Mouse (Mus musculus): Measurements from ENCODE around the gene Stk38. TPM values are rescaled to one million over a fixed set of nuclear protein-coding genes. Genes with fewer than 3 reads are reported as not detected.

Gene Stk38
- polyA plus RNA-seq, 1 experiment = 4.2 TPM

- no peak overlapping the region for H3K4me3 ChIP-seq (replicated peaks)
- no peaks in the 10 kb centered on the region for H3K36me3 ChIP-seq (ENCODE audit: control insufficient read depth)
- TF ChIP-seq GATA1 (IDR thresholded peaks at IDR 0.05; ENCODE audit: low read length) (no peak), TAL1 (IDR thresholded peaks at IDR 0.05; ENCODE audit: low read length) (no peak)
- H3K9me3 ChIP-seq (ENCODE audit: control insufficient read depth, low read length) = no peaks in the 10 kb centered on the region
- H3K27me3 ChIP-seq (ENCODE audit: control insufficient read depth) = peaks cover 9% of the 10 kb centered on the region
- peaks cover 19% of the 10 kb centered on the region for H3K4me1 ChIP-seq (ENCODE audit: control insufficient read depth)
These were observed 10.6 kb upstream of the Stk38 start for GRCm38 (mm10) chr17:29018292-29018984.

DNA sequence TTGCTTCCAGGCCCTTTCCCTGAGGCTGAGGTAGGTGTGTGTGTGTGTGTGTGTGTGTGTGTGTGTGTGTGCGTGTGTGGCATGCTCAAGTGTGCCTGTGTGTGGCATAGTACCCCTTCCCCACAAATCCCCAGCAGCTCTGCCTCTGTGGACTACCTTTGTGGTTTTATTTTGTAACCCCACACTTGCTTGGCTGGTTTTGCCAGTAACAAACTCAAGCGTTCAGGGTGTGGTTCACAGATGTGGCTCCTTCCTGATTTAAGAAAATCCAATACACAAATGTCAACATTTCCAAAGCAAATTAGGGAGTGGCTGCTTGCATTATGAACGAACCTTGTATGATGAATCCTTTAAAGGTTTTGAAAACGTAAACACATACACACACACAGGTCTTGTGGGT, 8.9 kb upstream of the Stk38 start:
- Histone ChIP-seq H3K27me3 (ENCODE audit: control insufficient read depth) (no peaks in the 10 kb centered on the region), H3K36me3 (ENCODE audit: control insufficient read depth) (no peaks in the 10 kb centered on the region), H3K4me3 (replicated peaks) (no peak overlapping the region), H3K4me1 (ENCODE audit: control insufficient read depth) (peaks cover 15% of the 10 kb centered on the region), H3K9me3 (ENCODE audit: control insufficient read depth, low read length) (no peaks in the 10 kb centered on the region)
- TF ChIP-seq TAL1 (IDR thresholded peaks at IDR 0.05; ENCODE audit: low read length) = no peak
- no peak for TF ChIP-seq GATA1 (IDR thresholded peaks at IDR 0.05; ENCODE audit: low read length)

DNA sequence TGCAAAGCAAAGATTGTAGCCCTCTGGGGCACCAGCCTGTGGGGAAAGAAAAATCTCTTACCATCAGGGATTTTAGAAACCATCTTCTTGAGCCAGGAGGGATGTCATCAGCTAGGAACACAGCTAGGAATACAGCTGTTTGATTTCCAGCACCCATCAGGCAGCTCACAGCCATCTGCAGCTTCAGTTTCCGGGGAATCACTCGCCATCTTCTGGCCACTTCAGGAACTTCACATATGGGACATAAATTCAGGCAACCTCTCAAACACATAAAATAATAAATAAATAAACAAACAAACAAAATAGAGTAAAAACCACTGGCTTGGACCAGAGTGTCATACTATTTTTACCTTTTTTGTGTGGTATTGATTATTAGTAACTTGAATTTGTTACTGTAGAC, 7.8 kb upstream of the Stk38 start:
- Histone ChIP-seq H3K9me3 (ENCODE audit: control insufficient read depth, low read length) (no peaks in the 10 kb centered on the region), H3K4me3 (replicated peaks) (no peak overlapping the region), H3K36me3 (ENCODE audit: control insufficient read depth) (no peaks in the 10 kb centered on the region), H3K4me1 (ENCODE audit: control insufficient read depth) (peaks cover 13% of the 10 kb centered on the region), H3K27me3 (ENCODE audit: control insufficient read depth) (no peaks in the 10 kb centered on the region)
- no peak for TF ChIP-seq GATA1 (IDR thresholded peaks at IDR 0.05; ENCODE audit: low read length)
- TF ChIP-seq TAL1 (IDR thresholded peaks at IDR 0.05; ENCODE audit: low read length) = no peak

GRCm38 (mm10) chr17:29014235-29014634, 6.4 kb upstream of the Stk38 start:
- Histone ChIP-seq H3K9me3 (ENCODE audit: control insufficient read depth, low read length) (no peaks in the 10 kb centered on the region), H3K36me3 (ENCODE audit: control insufficient read depth) (no peaks in the 10 kb centered on the region), H3K27me3 (ENCODE audit: control insufficient read depth) (no peaks in the 10 kb centered on the region), H3K4me3 (replicated peaks) (no peak overlapping the region), H3K4me1 (ENCODE audit: control insufficient read depth) (peaks cover 7% of the 10 kb centered on the region)
- TF ChIP-seq TAL1 (IDR thresholded peaks at IDR 0.05; ENCODE audit: low read length) (no peak), GATA1 (IDR thresholded peaks at IDR 0.05; ENCODE audit: low read length) (no peak)

- Histone ChIP-seq H3K4me3 (replicated peaks) (no peak overlapping the region), H3K4me1 (ENCODE audit: control insufficient read depth) (peaks cover 35% of the 10 kb centered on the region), H3K36me3 (ENCODE audit: control insufficient read depth) (peaks cover 5% of the 10 kb centered on the region), H3K9me3 (ENCODE audit: control insufficient read depth, low read length) (no peaks in the 10 kb centered on the region), H3K27me3 (ENCODE audit: control insufficient read depth) (no peaks in the 10 kb centered on the region)
- TF ChIP-seq TAL1 (IDR thresholded peaks at IDR 0.05; ENCODE audit: low read length) (no peak), GATA1 (IDR thresholded peaks at IDR 0.05; ENCODE audit: low read length) (no peak)
These were observed 1.4 kb upstream of the Stk38 start for GRCm38 (mm10) chr17:29009181-29009580.

- peak overlapping the region; percentile 89 for H3K4me3 ChIP-seq (replicated peaks)
- H3K4me1 ChIP-seq (ENCODE audit: control insufficient read depth) = peaks cover 40% of the 10 kb centered on the region
- H3K9me3 ChIP-seq (ENCODE audit: control insufficient read depth, low read length) = no peaks in the 10 kb centered on the region
- TF ChIP-seq TAL1 (IDR thresholded peaks at IDR 0.05; ENCODE audit: low read length) (no peak), GATA1 (IDR thresholded peaks at IDR 0.05; ENCODE audit: low read length) (no peak)
- H3K27me3 ChIP-seq (ENCODE audit: control insufficient read depth) = no peaks in the 10 kb centered on the region
- peaks cover 8% of the 10 kb centered on the region for H3K36me3 ChIP-seq (ENCODE audit: control insufficient read depth)
These were observed 493 bp upstream of the Stk38 start for GRCm38 (mm10) chr17:29008326-29008650.

GRCm38 (mm10) chr17:29007243-29007640, 553 bp downstream of the Stk38 start:
- no peak for TF ChIP-seq GATA1 (IDR thresholded peaks at IDR 0.05; ENCODE audit: low read length)
- no peak for TF ChIP-seq TAL1 (IDR thresholded peaks at IDR 0.05; ENCODE audit: low read length)
- Histone ChIP-seq H3K36me3 (ENCODE audit: control insufficient read depth) (peaks cover 8% of the 10 kb centered on the region), H3K4me3 (replicated peaks) (peak overlapping the region; percentile 89), H3K27me3 (ENCODE audit: control insufficient read depth) (no peaks in the 10 kb centered on the region), H3K4me1 (ENCODE audit: control insufficient read depth) (peaks cover 42% of the 10 kb centered on the region), H3K9me3 (ENCODE audit: control insufficient read depth, low read length) (no peaks in the 10 kb centered on the region)

- peaks cover 42% of the 10 kb centered on the region for H3K4me1 ChIP-seq (ENCODE audit: control insufficient read depth)
- H3K36me3 ChIP-seq (ENCODE audit: control insufficient read depth) = peaks cover 8% of the 10 kb centered on the region
- H3K27me3 ChIP-seq (ENCODE audit: control insufficient read depth) = no peaks in the 10 kb centered on the region
- TF ChIP-seq TAL1 (IDR thresholded peaks at IDR 0.05; ENCODE audit: low read length) = no peak
- TF ChIP-seq GATA1 (IDR thresholded peaks at IDR 0.05; ENCODE audit: low read length) = no peak
- H3K4me3 ChIP-seq (replicated peaks) = peak overlapping the region; percentile 89
- no peaks in the 10 kb centered on the region for H3K9me3 ChIP-seq (ENCODE audit: control insufficient read depth, low read length)
These were observed 983 bp downstream of the Stk38 start for GRCm38 (mm10) chr17:29006812-29007211.

GRCm38 (mm10) chr17:29005002-29005401, 2.8 kb downstream of the Stk38 start:
- Histone ChIP-seq H3K9me3 (ENCODE audit: control insufficient read depth, low read length) (no peaks in the 10 kb centered on the region), H3K4me3 (replicated peaks) (no peak overlapping the region), H3K27me3 (ENCODE audit: control insufficient read depth) (no peaks in the 10 kb centered on the region), H3K36me3 (ENCODE audit: control insufficient read depth) (peaks cover 20% of the 10 kb centered on the region), H3K4me1 (ENCODE audit: control insufficient read depth) (peaks cover 42% of the 10 kb centered on the region)
- no peak for TF ChIP-seq GATA1 (IDR thresholded peaks at IDR 0.05; ENCODE audit: low read length)
- TF ChIP-seq TAL1 (IDR thresholded peaks at IDR 0.05; ENCODE audit: low read length) = no peak

DNA sequence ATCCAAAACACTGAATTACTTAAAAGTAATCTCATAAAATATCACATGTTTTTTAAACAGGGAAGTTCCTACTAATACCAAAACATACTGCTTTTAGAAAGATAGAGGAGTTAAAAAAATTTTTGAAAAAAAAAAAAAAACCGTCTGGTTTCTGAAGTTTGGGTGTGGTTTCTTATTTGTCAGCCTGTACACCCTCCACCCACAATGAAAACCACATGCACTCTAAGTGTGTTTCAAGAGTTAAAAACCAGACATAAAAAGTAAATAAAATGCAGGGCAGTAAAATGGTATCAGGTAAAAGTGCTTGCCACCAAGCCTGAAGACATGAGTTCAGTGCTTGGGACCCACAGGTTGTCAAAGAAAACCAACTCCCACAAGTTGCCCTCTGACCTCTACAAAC, 4.1 kb downstream of the Stk38 start:
- no peak overlapping the region for H3K4me3 ChIP-seq (replicated peaks)
- TF ChIP-seq GATA1 (IDR thresholded peaks at IDR 0.05; ENCODE audit: low read length) = no peak
- no peak for TF ChIP-seq TAL1 (IDR thresholded peaks at IDR 0.05; ENCODE audit: low read length)
- H3K36me3 ChIP-seq (ENCODE audit: control insufficient read depth) = peaks cover 32% of the 10 kb centered on the region
- H3K9me3 ChIP-seq (ENCODE audit: control insufficient read depth, low read length) = no peaks in the 10 kb centered on the region
- no peaks in the 10 kb centered on the region for H3K27me3 ChIP-seq (ENCODE audit: control insufficient read depth)
- H3K4me1 ChIP-seq (ENCODE audit: control insufficient read depth) = peaks cover 42% of the 10 kb centered on the region
